Comparison of ENCODE assay signal across 8 mouse cellular contexts in the genomic region with DNA sequence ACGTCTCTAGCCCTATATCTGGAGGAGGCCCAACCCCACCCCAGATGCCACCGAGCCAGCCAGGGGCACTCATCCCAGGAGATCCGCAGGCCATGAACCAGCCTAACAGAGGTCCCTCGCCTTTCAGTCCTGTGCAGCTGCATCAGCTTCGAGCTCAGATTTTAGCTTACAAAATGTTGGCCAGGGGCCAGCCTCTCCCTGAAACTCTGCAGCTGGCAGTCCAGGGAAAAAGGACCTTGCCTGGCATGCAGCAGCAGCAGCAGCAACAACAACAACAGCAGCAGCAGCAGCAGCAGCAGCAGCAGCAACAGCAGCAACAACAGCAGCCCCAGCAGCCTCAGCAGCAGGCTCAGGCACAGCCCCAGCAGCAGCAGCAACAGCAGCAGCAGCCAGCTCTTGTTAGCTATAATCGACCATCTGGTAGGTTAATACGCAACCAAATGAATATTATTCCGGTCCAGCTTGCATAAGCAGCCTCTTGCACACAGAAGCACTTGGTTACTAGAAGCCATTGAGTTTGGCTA. TPM values are rescaled to one million over a fixed set of nuclear protein-coding genes. Genes with fewer than 3 reads are reported as not detected.
A peak's percentile ranks its signal among the peaks of the same experiment; 100 is the strongest.
DNase-seq lines count a peak whose midpoint lies in the region; ATAC-seq and TF ChIP-seq lines count a peak whose summit lies in the region.
"Had no signal": no experiment of that assay in that cellular context is flagged by ENCODE, and none has a peak within 500 bp of the region (broad histone marks: within the 10 kb centered on the region; RNA-seq: fewer than 3 reads in every experiment).

No protein-coding gene starts in this region.

- H3K4me1 ChIP-seq in midbrain, embryonic 10.5 days = peaks cover 12% of the 10 kb centered on the region
- H3K4me1 ChIP-seq in midbrain, embryonic 11.5 days (ENCODE audit: control insufficient read depth, insufficient read depth, low read length) = no peaks in the 10 kb centered on the region
- H3K4me1 ChIP-seq in forebrain, embryonic 14.5 days (ENCODE audit: control insufficient read depth, insufficient read depth, low read length) = 0 out of 2 replicates have a peak, but pooled peaks cover 6% of the 10 kb centered on the region
- no peaks in the 10 kb centered on the region for H3K4me1 ChIP-seq in kidney, adult 2 months (ENCODE audit: control insufficient read depth, insufficient read depth, low read length)
- H3K4me1 ChIP-seq: liver, embryonic 15.5 days had no signal

- no peak for ATAC-seq in midbrain, embryonic 11.5 days (ENCODE audit: low FRiP score)
- peak; percentile 87 for ATAC-seq in forebrain, embryonic 14.5 days
- no peak for ATAC-seq in megakaryocyte-erythroid progenitor cell, adult 5-6 weeks (replicated peaks; ENCODE audit: low FRiP score, low TSS enrichment, poor library complexity, severe bottlenecking)

- no peak overlapping the region for H3K4me3 ChIP-seq in midbrain, embryonic 10.5 days
- no peak overlapping the region for H3K4me3 ChIP-seq in midbrain, embryonic 11.5 days (ENCODE audit: low read depth, low read length)
- H3K4me3 ChIP-seq in forebrain, embryonic 14.5 days (ENCODE audit: low read depth, low read length) = no peak overlapping the region
- H3K4me3 ChIP-seq in kidney, adult 2 months (ENCODE audit: insufficient read depth, low read depth, low read length) = no peak overlapping the region
- H3K4me3 ChIP-seq: liver, embryonic 15.5 days had no signal

- 75% methylated on average over 8 of the region's 8 CpGs for WGBS in midbrain, embryonic 10.5 days
- 63% methylated on average over 8 of the region's 8 CpGs for WGBS in midbrain, embryonic 11.5 days
- 39% methylated on average over 8 of the region's 8 CpGs for WGBS in forebrain, embryonic 14.5 days
- 38% methylated on average over 8 of the region's 8 CpGs for WGBS in kidney, adult 2 months

- no peak overlapping the region for H3K4me2 ChIP-seq in midbrain, embryonic 11.5 days
- no peak overlapping the region for H3K4me2 ChIP-seq in forebrain, embryonic 14.5 days (ENCODE audit: low read length)
- H3K4me2 ChIP-seq: liver, embryonic 15.5 days had no signal

- no peak for TF ChIP-seq POLR2A in kidney, adult 2 months (IDR thresholded peaks at IDR 0.05; ENCODE audit: low read depth, low read length)

- no peaks in the 10 kb centered on the region for H3K36me3 ChIP-seq in midbrain, embryonic 10.5 days
- no peaks in the 10 kb centered on the region for H3K36me3 ChIP-seq in midbrain, embryonic 11.5 days (ENCODE audit: control insufficient read depth, insufficient read depth, low read length)
- H3K36me3 ChIP-seq in forebrain, embryonic 14.5 days (ENCODE audit: control insufficient read depth, insufficient read depth, low read length) = 0 out of 2 replicates have a peak, but pooled peaks cover 3% of the 10 kb centered on the region
- H3K36me3 ChIP-seq in kidney, adult 2 months (ENCODE audit: control insufficient read depth, insufficient read depth, low read length) = peaks cover 7% of the 10 kb centered on the region
- H3K36me3 ChIP-seq: liver, embryonic 15.5 days had no signal

- no peak for DNase-seq in midbrain, embryonic 10.5 days (ENCODE audit: low spot score)
- no peak for DNase-seq in midbrain, embryonic 11.5 days (ENCODE audit: low spot score, missing footprints)
- DNase-seq in forebrain, embryonic 14.5 days (ENCODE audit: low spot score) = peak; percentile 74
- DNase-seq in kidney, adult 2 months = peak; percentile 59
- DNase-seq in lung, postnatal 10 days = peak; percentile 60
- DNase-seq in thymus, postnatal 36 days = no peak

- peak overlapping the region; percentile 42; the same call in 1 of the 2 replicates for H3K27ac ChIP-seq in midbrain, embryonic 10.5 days (replicated peaks)
- H3K27ac ChIP-seq in midbrain, embryonic 11.5 days (ENCODE audit: low read depth, low read length) = no peak overlapping the region
- H3K27ac ChIP-seq in forebrain, embryonic 14.5 days (ENCODE audit: low read depth, low read length) = peak overlapping the region; percentile 52; the same call in 1 of the 2 replicates
- no peak overlapping the region for H3K27ac ChIP-seq in kidney, adult 2 months (ENCODE audit: insufficient read depth, low read depth, low read length)
- H3K27ac ChIP-seq: liver, embryonic 15.5 days had no signal

- H3K27me3 ChIP-seq in midbrain, embryonic 10.5 days (ENCODE audit: low read depth, poor library complexity, severe bottlenecking) = no peaks in the 10 kb centered on the region
- no peaks in the 10 kb centered on the region for H3K27me3 ChIP-seq in midbrain, embryonic 11.5 days (ENCODE audit: control insufficient read depth, insufficient read depth, low read length)
- H3K27me3 ChIP-seq in forebrain, embryonic 14.5 days (replicated peaks; ENCODE audit: control insufficient read depth, insufficient read depth, low read length) = no peaks in the 10 kb centered on the region
- H3K27me3 ChIP-seq in kidney, adult 2 months (replicated peaks; ENCODE audit: control insufficient read depth, insufficient read depth, low read length) = no peaks in the 10 kb centered on the region
- H3K27me3 ChIP-seq: liver, embryonic 15.5 days had no signal

- TF ChIP-seq CTCF in kidney, adult 2 months (conservative IDR thresholded peaks at IDR 0.05; ENCODE audit: insufficient read depth, insufficient read length, low read depth, low read length) = no peak

- H3K9ac ChIP-seq in midbrain, embryonic 11.5 days (ENCODE audit: low read length) = no peak overlapping the region
- H3K9ac ChIP-seq in forebrain, embryonic 14.5 days (ENCODE audit: low read length) = no peak overlapping the region
- H3K9ac ChIP-seq: liver, embryonic 15.5 days had no signal

- H3K9me3 ChIP-seq in midbrain, embryonic 10.5 days (replicated peaks) = no peaks in the 10 kb centered on the region
- no peaks in the 10 kb centered on the region for H3K9me3 ChIP-seq in midbrain, embryonic 11.5 days (ENCODE audit: control insufficient read depth, low read length)
- H3K9me3 ChIP-seq in forebrain, embryonic 14.5 days (replicated peaks; ENCODE audit: control insufficient read depth, low read length) = no peaks in the 10 kb centered on the region
- H3K9me3 ChIP-seq: liver, embryonic 15.5 days had no signal

RNA-seq across cellular contexts. Expression of a gene that starts 25.9 kb away (rescaled TPM):
- polyA plus RNA-seq in midbrain, embryonic 10.5 days (2016; fragmentation: Nextera tagmentation; extraction: Ambion mirVana) = 23.4 and 26.4 TPM in 2 replicates
- polyA plus RNA-seq in midbrain, embryonic 11.5 days (2014; fragmentation: Nextera tagmentation; extraction: Ambion mirVana) = 29.2 and 36.4 TPM in 2 replicates
- 57.2 and 90.7 TPM in 2 replicates for polyA plus RNA-seq in forebrain, embryonic 14.5 days (2014; fragmentation: Nextera tagmentation; extraction: Ambion mirVana)
- 34.3 and 45.6 TPM in 2 replicates for polyA plus RNA-seq in kidney, adult 2 months (2012; rRNA removed)
- total RNA-seq in megakaryocyte-erythroid progenitor cell, adult 5-6 weeks (2014; fragmentation: Nextera tagmentation) = 38.6 and 42.1 TPM in 2 replicates
- 37.5 and 48.5 TPM in 2 replicates for total RNA-seq in megakaryocyte-erythroid progenitor cell, adult 5-6 weeks (2017)

Comparison
In these comparisons a context has a peak if more than half of its experiments do, and no peak if none do; other contexts are left out.
1. H3K27ac ChIP-seq: peak in midbrain, embryonic 10.5 days (single experiment) and forebrain, embryonic 14.5 days (single experiment); none in midbrain, embryonic 11.5 days (single experiment) and kidney, adult 2 months (single experiment).
2. DNase-seq: peak in forebrain, embryonic 14.5 days (single experiment), kidney, adult 2 months (single experiment) and lung, postnatal 10 days (single experiment); none in midbrain, embryonic 10.5 days (single experiment), midbrain, embryonic 11.5 days (single experiment) and thymus, postnatal 36 days (0 of 2).